Mouse (Mus musculus): ENCODE measurements around the gene Pdgfb.

DNA sequence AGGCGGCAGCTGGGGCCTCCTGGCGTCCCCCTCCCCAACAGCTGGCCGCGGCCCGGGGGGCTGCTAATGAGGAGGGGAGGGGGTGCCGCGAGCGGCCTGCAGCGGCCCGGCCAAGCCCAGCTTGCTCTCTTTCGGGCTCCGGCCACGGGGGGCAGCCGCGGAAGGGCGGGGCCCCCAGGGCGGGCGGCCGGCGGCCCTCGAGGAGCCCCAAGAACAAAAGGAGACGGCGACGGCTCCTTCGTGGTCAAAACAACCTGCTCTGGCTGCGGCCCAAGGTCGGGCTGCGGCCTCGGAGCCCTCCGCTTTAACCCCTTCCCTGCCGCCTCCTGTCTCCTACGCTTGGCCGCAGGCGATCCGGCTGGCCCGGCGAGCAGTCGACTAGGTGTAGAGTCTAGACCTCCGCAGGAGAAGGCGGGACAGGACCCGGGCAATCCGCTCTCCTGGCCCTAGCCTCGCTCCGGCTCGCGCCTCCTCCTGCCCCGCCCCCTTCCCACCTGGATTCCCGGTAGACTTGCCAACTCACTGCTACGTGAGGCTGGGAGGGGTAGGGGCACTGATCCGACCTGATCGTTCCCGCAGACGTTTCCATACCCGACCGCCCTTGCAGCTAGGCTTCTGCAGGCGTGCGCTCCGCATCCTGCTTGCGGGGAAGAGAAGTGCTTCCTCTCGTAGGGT lies 2.1 kb downstream of the Pdgfb start:
- TF ChIP-seq POLR2A (IDR thresholded peaks at IDR 0.05; ENCODE audit: insufficient read length, low read depth) = no peak
- TF ChIP-seq USF1 (IDR thresholded peaks at IDR 0.05; ENCODE audit: low read depth) = no peak
- no peak for TF ChIP-seq POLR2AphosphoS2 (IDR thresholded peaks at IDR 0.05; ENCODE audit: insufficient read length, low read depth)
- no peak for TF ChIP-seq TCF3 (IDR thresholded peaks at IDR 0.05; ENCODE audit: insufficient read length, low read depth)
- no peak for TF ChIP-seq TCF12 (IDR thresholded peaks at IDR 0.05; ENCODE audit: insufficient read depth, poor library complexity, severe bottlenecking)
- peak in 1 of 3 experiments; percentile 1 for TF ChIP-seq MYOG (IDR thresholded peaks at IDR 0.05; ENCODE audit: control insufficient read depth in 1 of 3, insufficient read depth in 1 of 3, insufficient read length in 2 of 3, low read depth in 2 of 3)
- no peak for TF ChIP-seq MAX (IDR thresholded peaks at IDR 0.05; ENCODE audit: low read depth)
- no peak for TF ChIP-seq REST (IDR thresholded peaks at IDR 0.05; ENCODE audit: insufficient read depth, insufficient read length)
- TF ChIP-seq E2F4 (IDR thresholded peaks at IDR 0.05; ENCODE audit: insufficient read depth) = no peak
